Mouse (Mus musculus) urinary bladder, postnatal 14 days (tissue): ENCODE data around the gene Prss53.

ENCODE experiments used
- DNase-seq: peaks from one replicate; pipeline ENCODE4 v3.0.0; 2021; ENCODE audit warnings: low spot score

Gene Prss53

GRCm38 (mm10) chr7:127890798-127891197 lies at the start of gene Prss53:
Prss53 (minus strand) TSS chr7:127890970.
- DNase-seq, result no peak

DNA sequence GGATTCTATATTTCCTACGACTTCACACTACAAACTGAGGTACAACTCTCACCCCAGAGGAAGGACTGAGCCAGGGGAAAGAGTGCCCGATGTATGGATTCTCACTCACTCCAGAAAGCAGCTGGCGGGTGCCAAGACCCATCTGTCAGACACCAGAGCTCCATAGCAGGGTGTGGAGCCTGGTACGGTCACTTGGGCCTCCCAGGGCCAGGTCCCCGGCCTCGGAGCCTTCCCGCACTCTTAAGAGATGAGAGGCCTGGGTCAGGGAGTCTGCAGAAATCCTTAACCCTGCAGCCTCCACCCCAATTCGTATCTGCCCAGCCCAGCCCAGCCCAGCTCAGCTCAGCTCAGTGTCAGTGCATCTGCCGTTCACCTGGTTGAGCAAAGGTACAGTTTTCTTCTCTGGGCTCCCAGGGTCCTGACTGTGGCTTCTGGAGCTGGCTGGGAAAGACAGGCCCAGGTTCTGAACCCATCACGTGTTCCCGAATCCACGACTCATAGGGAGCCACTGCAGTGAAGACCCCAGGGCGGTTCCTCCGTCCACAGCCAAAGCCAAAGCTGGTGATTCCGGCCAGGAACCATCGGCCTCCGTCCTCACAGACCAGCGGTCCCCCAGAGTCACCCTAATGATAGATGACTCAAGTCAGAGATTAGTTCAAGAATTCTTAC lies 45.6 kb upstream of the Prss53 start:
- no peak for DNase-seq

DNA sequence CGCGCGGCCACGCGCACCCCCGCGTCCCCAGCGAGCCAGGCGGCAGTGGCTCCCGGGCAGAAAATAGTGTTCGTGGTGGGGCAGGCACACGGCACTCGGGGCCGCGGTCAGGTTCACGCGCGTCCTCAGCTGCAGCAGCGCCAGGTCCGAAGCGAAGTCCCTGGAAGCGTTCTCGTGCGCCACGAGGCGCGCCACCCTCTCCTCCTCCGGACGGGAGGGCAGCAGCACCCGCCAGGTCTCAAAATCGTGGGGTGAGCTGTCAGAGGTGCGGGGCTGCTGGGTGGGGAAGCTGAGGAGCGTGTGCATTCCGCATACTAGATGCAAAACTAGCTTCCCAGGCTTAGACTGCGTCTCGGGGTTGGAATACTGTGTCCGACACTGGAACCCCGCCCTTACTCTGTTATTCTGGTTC lies 45.0 kb upstream of the Prss53 start:
- no peak for DNase-seq

DNA sequence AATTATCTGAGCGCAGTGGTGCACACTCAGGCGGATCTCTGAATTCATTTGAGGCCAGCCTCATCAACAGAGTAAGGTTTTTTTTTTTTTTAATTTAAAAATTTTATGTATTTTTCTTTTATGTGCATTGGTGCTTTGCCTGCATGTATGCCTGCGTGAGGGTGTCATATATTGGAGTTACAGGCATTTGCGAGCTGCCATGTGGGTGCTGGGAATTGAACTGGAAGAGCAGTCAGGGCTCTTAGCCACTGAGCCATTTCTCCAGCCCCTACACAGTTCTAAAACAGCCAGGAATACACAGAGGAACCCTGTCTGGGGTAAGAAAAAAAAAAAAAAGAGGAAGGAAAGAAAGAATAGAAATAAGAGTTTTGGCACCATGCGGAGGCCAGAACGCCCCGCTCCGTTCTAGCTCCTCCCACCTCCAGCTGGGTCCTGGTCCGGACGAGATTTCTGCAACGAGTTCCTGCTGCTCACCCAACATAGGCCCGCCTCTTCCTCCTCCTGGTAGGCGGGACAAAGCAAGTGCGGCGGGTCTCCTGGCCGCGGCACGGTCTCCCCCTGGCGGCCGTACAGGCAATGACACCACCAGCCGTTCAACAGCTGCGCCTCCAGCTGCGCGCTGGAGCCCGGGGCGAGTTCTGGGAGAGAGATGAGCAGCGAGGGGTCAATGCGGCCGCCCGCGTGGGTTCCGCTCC lies 44.4 kb upstream of the Prss53 start:
- peak; percentile 96 for DNase-seq

GRCm38 (mm10) chr7:127934075-127934474 lies 43.3 kb upstream of the Prss53 start:
- no peak for DNase-seq

DNA sequence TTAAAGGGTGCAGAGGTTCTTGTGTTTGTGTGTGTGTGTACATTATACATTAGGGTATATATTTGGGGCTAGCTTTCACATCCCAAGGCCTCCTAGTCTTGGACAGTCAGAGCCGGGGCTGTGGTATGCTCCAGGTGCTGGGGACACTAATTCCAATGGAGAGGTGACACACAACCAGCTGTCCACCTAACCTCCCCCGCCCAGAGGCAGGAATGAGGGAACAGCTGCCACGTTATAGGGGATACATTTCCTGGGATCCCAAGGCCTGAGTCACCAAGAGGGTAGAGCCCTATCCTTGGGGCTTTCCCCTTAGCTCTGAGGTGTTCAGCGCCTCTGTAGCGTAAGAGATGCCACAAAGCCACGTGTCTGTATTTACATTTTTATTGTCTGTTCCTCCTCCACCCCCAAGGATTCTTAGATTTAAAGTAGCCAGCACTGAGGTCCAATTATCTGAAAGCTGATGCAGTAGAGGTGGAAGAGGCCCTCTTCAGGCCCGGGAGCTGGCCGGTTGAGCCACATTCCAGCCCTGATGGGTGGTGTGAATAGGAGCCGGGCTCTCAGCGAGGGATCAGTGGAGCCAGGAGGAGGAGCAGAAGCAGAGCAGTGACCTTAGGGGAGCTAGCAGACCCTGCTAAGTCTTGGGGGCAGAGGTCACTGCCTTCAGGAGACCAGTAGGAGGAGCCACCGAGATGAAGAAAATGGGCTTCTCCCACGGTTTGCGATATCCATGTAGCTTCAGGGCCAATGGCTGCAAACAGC lies 41.7 kb upstream of the Prss53 start:
- DNase-seq, result peak; percentile 74

GRCm38 (mm10) chr7:127931351-127932135 lies 40.8 kb upstream of the Prss53 start:
- peak; percentile 70 for DNase-seq

DNA sequence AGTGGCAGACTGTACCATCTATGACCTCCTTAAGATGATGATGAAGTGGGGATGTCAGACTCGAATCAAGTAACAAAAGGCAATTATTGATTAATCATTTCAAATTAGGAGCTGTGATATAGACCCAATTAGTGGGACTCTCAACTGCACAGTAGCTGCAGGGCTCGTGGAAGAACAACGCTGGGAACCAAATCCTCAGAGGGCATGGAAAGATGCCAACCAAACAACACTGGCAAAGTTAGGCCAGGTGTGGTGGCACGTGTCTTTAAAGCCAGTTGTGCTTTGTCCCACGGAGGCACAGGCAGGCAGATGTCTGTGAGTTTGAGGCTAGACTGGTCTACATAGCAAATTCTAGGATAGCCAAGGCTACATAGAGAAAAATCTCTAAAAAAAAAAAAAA lies 39.9 kb upstream of the Prss53 start:
- no peak for DNase-seq

- peak; percentile 88 for DNase-seq
Observed at GRCm38 (mm10) chr7:127929923-127930322, 39.2 kb upstream of the Prss53 start, which contains the start of gene Prss8. Prss8 (minus strand) TSS chr7:127930104.

GRCm38 (mm10) chr7:127928596-127928995 lies 37.8 kb upstream of the Prss53 start:
- no peak for DNase-seq

GRCm38 (mm10) chr7:127927726-127928125 lies 37.0 kb upstream of the Prss53 start:
- DNase-seq, result no peak

GRCm38 (mm10) chr7:127926846-127927245 lies 36.1 kb upstream of the Prss53 start:
- DNase-seq, result no peak

- no peak for DNase-seq
Observed at GRCm38 (mm10) chr7:127926066-127926465, 35.3 kb upstream of the Prss53 start.

GRCm38 (mm10) chr7:127925252-127925651 lies 34.5 kb upstream of the Prss53 start:
- DNase-seq, result peak; percentile 80

GRCm38 (mm10) chr7:127923714-127924113 lies 32.9 kb upstream of the Prss53 start:
- no peak for DNase-seq

DNA sequence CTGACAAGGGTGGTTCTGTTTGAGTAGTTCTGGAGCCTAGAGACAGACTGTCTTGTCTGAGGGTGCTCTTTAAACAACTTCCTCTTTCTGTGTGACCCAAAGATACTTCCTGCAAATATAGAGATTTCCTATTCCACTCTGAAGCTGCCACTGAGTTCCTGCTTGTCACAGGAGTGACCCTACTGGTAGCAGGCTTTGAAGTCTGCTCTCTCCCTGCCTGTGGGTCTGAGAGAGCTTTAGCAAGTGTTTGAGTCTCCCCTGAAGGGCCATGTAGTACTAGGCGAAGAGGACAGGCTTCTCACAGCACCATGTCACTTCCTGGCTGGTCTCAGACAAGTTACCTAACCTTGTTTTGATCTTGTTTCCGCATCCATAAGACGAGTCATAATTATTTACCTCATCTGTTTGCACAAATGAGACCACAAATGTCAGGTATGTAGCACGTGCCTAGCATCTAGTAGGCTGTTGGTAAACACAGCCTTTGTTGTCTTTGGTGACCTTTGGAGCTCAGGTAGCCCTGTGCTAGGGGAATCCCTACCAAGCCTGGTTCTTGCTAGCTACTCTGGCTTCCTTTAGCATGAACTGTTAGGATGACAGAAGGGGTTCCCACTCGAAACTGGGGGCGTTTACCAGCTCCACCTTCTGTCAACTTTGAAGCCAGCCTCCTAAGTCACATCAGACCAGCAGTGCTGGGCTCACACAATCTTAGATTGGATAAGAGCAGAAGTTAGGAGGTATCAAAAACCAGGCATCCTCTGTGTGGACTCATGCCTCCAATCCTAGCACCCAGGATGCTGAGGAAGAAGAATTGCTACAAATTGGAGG lies 31.9 kb upstream of the Prss53 start:
- no peak for DNase-seq

DNA sequence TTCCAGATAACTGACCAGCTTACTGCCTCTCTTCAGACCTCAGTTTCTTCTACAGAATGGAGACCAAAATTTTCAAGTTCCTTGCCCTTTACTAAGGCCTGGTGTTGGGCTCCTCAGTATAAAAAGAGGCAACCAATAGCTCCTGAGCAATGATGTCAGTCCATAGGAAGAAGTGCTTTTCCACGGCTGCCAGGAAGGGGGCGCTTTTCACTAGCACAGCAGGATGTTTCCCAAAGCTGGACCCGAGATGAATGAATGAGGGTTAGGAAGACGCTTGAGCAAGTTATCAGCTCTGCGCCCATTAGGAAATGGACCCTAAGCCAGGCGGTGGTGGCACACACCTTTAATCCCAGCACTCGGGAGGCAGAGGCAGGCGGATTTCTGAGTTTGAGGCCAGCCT lies 30.7 kb upstream of the Prss53 start:
- no peak for DNase-seq

- DNase-seq, result no peak
Observed at GRCm38 (mm10) chr7:127919290-127919689, 28.5 kb upstream of the Prss53 start.

GRCm38 (mm10) chr7:127918203-127918602 lies 27.4 kb upstream of the Prss53 start:
- DNase-seq, result peak; percentile 67

DNA sequence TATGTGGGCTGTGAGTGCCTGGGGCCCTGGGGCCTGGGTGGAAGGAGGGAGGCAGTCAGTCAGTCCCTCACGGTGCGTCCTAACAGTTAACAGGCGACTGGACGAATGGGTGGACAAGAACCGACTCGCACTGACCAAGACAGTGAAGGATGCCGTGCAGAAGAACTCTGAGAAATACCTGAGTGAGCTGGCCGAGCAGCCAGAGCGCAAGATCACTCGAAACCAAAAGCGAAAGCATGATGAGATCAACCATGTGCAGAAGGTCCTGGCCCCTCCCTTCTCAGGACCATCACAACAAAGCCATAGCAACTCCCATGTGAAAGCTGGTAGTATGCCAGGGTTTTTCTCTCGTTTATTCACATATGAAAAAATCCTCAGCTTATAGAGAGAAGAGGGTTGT lies 24.5 kb upstream of the Prss53 start:
- DNase-seq, result no peak

- DNase-seq, result no peak
Observed at GRCm38 (mm10) chr7:127912938-127913337, 22.2 kb upstream of the Prss53 start.
